Mouse (Mus musculus): Measurements from ENCODE around the gene Tollip.

GRCm38 (mm10) chr7:141953616-141954015, 35.3 kb upstream of the Tollip start:
- TF ChIP-seq TAL1 (conservative IDR thresholded peaks at IDR 0.05; ENCODE audit: low read depth, low read length) (no peak), CTCF (IDR thresholded peaks at IDR 0.05; ENCODE audit: low read depth, low read length) (no peak), GATA1 (IDR thresholded peaks at IDR 0.05; ENCODE audit: borderline replicate concordance, low read length) (no peak), POLR2AphosphoS5 (IDR thresholded peaks at IDR 0.05; ENCODE audit: insufficient replicate concordance, low read depth, low read length) (no peak), GATA2 (IDR thresholded peaks at IDR 0.05; ENCODE audit: borderline replicate concordance, low read depth, low read length) (no peak)
